Mouse (Mus musculus) left cerebral cortex, adult 18-20 months (tissue): ENCODE data around the gene C1qb. TPM values are rescaled to one million over a fixed set of nuclear protein-coding genes. Genes with fewer than 3 reads are reported as not detected.

Experiments
- DNase-seq, 2 experiments: peaks; one replicate each; pipeline ENCODE4 v3.0.0; 2021 to 2022; ENCODE audit warnings: low spot score in 2 of 2, mixed read lengths in 1 of 2
- total RNA-seq, 2 experiments: library from RNA; stranded (reverse); gene quantifications; 2 replicates each; pipeline ENCODE4 v1.2.3; 2021

Gene C1qb
- total RNA-seq, 2 experiments from 2014 or later = 53.1 to 57.5 TPM

DNA sequence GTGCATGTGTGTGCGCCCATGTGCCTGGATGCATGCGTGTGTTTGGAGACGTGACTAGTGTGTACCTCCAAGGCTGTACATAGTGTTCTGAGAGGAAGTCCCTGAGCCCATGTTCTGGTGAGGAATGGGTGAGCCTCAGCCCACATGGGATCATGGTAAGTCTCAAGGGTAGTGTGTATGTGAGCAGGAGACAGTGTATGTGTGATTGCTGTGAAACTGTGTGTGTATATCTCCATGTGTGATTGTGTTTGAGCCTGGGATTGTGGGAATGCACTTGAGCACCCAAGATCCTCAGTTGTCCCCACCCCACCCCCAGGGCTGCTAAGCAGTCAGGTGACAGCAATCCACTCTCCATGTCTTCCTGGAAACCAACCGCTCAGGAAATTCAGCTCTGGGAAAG lies 8.8 kb upstream of the C1qb start:
- no peak for DNase-seq

DNA sequence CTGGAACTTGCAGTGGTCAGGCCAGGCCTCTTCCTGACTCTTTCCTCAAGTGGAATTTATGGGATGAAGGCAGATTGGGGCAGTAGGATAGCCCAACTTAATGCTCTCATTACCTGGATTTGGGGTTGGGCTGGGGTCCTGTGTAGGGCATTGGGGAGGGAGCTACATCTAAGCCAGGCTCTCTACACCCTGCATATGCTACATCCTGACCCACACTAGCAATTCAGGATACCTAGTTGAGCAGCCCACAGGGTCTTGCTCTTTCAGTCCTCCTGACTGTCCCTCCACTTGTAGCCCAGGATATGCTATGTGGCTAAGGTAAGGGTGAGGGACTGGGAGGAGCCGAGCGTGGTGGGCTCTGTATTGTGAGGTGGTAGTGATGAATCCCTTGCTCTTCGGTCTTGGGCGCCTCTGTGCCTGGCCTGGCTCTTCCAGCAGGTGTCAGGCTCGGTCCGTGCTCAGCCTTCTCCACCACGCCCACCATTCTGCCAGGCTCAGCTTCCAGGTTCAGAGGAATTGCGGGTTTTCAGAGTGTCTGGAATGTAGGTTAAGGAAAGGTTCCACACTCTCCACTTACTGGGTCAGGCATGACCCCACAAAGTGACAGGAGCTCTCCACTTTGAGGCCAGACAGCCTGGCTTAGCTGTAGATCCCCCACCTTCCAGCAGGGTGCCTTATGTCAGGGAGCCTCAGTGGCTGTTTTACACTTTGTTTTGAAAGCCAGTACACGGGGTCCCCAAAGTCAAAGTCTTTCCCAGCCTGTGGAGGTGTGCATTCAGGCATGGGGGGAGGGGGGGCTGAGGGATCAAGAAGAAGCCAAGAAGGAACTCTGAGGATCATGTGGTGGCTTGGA lies 7.9 kb upstream of the C1qb start:
- DNase-seq = peak; percentile 60 to 72

DNA sequence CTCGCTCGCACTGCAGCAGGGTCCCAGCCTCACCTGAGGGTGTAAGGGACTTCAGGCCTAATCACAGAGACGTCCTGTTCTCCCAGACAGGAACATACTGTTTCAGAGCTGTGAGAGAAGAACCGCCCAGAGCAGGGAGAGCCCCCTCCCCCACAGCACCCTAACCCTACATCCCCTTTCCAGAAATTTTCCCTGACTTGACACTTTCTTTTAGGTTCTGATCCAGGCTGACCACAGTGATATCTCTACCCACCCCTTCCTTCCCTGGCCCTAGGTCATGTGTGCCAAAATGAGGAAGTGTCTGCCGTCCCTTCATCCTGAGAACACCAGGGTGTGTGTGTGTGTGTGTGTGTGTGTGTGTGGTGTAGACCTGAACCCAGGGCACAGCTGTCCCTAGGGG lies 6.8 kb upstream of the C1qb start, which contains the start of gene C1qc:
C1qc (minus strand) TSS at position 255 of the 400 bp plus-strand sequence.
- no peak for DNase-seq

DNA sequence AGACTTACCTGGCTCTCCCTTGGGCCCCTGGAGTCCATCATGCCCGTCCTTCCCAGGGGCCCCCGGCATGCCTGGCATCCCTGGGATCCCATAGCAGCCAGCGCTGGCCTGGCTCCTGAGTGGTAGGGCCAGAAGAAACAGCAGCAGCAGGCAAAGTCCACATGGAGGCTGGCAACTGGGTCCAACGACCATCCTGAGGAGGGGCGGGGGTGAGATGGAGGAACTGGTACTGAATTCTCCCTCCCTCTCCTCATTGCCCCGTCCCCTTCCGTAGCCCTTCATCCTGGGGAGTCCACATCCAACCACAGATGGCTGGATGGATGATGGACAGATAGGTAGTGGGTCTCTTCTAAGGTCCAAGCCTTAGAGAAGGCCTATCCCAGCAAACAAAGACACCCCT lies 6.4 kb upstream of the C1qb start:
- DNase-seq = no peak

DNA sequence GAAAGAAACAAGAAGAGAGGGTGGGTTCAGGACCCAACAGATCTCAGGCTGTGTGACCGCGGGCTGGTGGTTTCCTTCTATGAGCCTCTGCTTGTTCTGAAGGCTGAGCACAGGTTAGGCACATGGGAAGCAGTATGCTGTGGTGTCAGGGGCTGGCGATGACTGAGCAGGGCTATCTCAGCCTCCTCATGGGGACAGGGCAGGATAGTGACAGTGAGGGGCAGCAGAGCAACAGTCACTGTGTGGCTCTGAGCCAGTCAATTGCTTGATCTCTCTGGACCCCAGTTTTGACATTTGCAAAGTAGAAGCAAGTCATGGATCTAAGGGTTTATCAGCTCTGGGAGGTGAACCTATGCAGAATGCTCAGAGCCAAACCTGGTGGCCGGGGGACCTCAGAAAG lies 5.1 kb upstream of the C1qb start:
- no peak for DNase-seq

DNA sequence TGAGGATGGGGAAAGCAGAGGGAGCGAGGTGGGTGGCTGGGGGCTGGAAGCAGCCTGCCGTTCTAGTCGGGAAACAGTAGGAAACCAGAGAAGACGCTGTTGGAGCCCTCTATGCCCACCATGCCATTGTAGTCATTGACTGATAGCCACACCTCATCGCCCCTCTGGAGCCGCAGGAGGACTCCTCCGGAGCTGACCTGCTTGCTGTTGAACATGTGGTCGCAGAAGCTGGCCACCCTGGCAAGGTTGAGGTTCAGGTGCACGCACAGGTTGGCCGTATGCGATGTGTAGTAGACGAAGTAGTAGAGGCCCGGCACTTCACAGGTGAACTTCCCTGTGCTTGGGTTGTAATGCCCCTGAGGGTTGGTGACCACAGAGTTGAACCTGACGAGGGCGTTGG lies 4.0 kb upstream of the C1qb start:
- no peak for DNase-seq

DNA sequence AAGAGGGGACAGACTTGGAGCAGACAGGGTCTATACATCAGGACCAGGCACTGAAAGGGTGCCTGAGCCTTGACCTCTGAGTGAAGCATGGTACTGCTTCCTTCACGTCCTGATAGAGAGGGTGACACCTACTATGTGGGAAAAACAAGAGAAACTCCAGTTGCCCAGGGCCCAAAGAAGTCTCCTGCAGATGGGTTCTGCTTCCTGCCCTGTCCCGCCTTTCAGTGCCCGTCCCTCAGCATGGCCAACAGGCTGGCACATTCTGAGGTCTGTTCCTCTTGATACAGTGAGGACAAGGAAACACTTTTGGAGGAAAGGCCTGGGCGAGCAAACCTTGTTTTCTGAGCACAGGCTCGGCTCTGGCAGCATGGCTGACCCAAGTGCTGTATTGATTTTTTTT lies 1.7 kb upstream of the C1qb start:
- DNase-seq = no peak

DNA sequence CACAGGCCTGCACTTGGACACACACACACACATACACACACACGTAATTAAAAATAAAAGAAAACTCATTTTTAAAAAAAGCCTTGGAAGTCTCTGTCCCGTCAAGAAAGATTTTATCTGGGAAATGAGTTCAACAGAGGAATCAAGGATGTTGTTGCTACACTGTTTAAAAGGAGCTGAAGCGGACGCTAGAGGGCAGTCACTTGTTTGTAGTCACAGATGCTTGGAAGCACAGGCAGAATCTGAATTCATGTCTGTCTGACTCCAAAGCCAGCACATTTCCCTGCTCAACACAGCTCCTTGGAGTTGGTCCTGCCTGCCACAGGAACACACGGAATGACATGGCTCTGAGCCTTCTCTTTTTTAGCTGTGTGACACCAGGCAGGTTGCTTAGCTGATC lies 7.4 kb downstream of the C1qb start:
- peak; percentile 31 for DNase-seq

DNA sequence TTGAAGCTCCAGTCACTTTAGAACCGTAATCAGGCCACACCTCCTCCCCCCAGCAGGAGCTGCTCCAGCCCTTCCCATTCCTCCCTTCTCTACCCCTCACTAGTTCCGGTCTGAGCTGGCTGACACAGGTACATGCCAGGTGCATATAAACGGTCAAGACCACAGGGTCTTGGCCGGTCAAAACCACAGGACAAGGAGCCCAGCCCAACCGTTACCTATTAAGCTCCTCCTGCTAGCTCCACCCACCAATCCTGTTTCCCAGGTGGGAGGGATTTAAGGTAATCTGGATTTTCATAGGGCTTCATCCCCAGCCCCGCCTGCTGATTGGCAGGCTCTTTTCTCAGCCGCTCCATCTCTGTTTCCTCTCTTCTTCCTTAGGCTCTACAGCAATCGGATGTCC lies 7.8 kb downstream of the C1qb start:
- DNase-seq = no peak

DNA sequence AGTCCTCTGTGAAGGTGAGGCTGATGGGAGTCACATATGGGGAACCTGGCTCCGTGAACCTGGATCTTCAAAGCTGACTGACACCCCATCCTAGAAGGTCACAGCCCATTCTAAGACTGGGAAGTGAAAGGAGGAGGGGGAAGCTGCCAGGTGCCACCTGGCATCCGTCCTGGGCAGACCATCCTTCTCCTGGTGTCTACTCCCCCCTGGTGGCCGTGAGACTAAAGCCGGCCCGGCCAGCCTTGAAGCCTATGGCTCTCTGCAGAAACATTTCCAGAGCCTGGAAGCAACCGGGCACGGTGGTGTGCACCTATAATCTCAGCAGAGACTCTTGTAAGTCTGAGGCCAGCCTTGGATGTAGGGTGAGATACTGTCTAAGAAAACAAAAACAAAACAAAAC lies 9.0 kb downstream of the C1qb start:
- peak; percentile 46 to 60 for DNase-seq

DNA sequence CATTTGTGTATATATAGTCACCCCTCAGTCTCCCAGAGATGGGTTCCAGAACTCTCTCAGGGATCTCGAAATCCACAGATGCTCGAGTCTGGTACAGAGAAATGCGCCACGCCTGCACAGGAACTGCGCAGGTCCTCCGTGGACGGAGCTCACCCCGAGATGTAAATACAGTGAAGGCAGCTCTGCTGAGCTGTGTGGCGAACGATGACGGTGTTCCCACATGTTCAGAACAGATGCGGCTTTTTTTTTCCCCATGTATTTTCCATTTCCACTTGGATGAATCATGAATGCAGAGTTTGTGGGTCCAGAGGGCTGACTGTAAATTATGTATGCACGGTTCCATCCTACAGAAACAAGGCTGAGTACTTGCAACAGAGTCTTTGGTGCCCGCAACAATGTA lies 11.0 kb downstream of the C1qb start:
- peak; percentile 16 to 17 for DNase-seq

DNA sequence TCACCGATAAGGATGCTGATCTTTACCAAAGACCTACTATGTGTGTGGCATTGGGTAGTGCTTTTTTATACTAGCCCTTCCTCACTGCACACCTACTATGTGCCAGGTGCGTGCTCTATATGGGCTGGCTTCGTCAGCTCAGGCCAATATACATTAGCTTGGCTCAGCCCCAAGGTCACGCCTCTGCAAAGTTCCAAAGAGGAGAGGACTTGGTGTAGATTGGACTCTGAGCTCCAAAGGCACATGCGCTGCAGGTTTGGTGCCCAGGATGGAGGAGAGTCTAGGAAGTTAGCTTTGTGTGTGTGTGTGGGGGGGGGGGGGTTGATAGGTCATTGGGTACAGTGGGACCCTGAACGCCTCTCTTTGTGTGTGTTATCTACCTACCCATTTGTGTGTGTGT lies 17.6 kb downstream of the C1qb start:
- DNase-seq = no peak

DNA sequence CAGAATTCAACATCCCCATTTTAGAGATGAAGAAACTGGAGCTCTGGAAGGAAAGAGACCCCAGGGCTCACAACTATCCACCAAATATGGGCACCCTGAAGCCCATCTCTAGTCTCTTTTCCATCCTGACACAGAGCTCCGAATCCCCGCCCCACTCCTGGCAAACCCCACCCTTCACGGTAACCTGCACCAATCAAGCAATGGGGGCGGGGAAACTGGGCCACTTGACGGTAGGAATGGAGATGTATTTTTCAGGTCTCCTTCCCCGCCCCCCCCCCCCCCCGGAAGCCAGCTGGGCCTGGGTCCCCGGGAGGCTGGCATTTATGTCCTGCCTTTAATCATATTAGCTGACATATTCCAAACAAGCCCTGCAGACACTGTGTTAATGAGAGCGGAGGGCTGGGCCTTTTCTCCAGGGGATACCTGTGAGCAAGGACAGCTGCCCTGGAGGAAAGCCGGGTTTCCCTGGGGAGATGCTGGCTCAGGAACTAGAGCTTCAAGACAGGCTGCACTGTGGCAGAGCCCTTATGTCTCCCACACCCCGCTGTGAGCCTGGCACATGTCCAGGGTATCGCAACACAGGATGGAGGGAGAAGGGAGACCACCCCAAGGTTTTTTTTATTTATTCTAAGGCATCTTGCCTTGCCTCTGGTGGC lies 18.2 kb downstream of the C1qb start:
- no peak for DNase-seq

DNA sequence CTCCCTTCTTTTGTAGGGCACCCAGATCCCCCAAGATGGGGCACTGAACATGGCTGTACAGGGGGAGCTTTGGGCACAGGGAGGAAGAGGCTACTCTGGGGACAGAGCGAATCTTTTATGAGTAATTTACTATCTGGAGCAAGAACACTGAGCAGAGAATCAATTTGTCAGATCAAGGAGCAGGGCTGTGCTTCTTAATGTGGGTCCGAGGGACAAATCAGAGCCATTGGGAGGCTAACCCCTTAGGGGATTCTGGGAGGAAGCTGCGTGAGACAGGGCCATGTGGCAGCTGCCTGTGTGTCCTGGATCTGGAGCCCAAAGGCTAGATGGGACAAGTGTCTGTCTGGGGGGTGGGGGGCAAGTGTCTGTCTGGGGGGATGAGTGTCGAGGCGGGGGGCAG lies 20.5 kb downstream of the C1qb start:
- no peak for DNase-seq

DNA sequence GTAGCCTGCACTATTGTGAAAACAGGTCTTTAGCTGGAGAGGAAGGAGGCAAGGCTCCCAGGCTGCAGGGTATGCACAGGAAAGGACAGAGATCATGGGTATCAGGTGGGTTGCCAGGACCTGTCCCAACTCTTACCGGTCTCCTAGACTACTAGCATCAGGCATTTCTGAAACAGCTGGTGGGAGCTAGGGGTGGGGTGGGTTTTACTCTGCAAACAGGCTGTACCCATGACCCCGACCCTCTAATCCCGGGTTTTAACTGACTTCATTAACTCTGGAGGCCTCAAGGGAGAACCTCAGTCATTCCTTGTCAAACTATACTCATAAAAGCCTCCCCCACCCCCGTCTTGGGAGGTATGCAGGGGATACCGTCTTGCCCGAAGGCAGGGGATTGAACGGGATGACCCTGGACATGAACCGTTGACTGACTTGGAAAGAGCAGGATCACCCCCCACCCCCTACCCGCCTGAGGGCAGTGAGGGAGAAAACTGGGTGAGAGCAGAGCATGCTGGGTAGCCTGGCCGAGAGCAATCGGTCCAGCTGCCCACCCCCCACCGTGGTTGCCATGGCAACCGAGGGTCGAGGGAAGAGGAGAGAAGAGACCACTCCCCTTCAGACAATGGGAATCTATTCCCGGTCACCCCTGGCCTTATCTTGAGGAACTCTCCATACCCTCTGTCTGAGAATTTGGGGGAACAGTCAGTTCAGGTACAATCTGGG lies 21.1 kb downstream of the C1qb start:
- no peak for DNase-seq

DNA sequence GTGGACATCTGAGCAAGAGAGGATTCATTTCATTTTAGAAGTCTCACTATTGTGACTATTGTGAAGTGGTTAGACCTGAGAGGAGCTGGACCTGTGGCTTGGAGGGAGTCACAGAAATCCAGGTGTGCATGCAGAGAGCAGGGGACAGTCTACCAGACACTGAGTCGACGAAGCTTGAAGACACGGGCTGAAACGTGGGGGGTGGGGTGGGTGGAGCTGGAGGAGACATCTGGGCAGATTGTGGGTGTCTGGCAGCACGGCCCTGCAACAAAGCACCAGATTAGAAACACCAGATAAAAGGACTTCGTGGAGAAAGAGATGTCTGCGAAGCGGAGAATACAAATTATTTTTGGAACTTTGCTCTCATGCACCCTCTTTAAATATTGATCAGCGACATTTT lies 22.5 kb downstream of the C1qb start:
- no peak for DNase-seq

DNA sequence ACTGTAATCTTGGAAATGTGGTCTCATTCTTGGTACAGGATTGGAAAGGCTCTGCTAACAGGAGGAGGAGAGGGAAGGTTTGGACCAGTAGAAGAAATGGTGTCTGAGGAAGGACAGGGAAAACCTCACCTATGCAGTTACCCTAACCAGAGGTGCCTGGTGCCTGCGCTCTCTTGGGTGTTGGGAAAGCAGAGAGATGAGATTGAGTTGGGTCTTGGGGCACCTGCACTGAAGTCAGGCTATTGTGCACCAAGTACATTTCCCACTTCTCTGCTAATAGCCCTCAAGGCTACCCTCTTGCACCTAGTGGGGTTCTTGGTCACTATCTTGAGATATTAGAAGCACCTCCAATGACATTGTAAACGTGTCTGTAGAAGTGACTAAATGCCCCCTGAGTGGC lies 23.6 kb downstream of the C1qb start:
- DNase-seq = no peak

DNA sequence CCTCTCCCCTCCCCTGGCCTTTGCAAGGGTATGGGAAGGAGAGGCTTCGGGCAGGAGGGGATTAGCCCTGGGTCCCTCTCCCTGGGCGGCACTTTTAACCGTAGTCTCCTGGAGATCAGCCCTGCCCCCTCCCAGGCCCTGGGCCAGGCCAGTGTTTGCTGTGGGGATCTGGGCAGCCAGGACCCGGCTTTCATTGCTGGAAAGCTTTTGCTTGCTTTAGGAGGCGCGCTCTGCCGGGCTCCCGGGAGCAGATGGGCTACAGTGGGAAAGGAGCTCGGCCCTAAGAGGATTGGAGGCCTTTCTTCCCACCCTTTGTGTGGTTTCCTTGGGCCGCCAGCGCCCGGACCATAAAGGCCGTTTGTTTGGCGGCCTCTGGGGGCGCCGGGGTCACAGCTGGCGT lies 24.2 kb downstream of the C1qb start:
- no peak for DNase-seq

DNA sequence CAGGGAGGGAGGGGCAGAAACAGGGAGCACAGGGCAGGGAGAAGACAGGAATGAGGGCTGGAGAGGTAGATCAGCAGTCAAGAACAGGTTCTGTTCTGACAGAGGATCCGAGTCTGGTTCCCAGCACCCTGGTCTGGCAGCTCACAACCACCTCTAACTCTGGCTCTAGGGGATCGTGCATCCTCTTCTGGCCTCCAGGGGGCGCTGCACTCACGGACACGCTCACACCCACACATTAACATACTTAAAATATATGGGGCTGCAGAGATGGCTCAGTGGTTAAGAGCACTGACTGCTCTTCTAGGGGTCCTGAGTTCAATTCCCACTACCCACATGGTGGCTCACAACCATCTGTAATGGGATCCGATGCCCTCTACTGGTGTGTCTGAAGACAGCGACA lies 26.0 kb downstream of the C1qb start:
- no peak for DNase-seq

DNA sequence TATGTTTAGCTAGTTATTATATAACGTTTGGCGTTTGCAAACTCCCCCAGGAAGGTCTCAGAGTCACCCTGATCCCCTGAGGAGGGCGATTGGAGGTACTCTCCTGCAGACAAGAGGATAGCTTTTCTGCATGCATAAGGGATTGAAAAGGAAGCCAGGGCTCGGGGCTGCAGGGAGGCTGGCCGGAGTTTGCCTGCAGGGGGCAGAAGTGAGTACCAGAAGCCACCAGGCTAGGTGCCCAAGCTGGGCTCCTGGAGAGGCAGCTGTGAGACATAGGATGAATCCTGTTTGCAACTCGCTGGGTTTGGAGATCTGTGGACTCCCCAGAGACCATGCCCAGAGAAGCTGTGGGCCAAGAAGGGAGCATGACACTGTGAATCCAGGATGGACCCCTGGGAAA lies 30.9 kb downstream of the C1qb start:
- peak; percentile 32 to 58 for DNase-seq

DNA sequence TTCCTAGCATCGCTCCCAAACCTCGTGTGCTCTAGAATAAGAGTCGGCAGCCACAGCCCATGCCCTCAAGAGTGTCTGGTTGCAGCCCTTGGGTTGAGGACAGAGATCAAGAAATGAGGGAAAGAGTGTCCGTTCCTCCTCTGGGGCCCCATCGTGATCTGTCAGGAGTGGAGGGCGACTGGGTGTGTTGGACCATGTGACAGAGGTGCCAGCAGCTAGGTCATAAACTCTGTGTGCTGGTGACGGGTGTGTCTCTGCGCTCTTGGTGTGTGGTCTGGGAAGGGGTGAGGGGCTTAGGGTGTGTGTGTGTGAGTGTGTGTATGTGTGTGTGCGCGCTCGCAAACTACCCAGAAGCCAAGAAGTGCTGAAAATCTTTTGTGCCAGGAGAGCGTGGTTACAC lies 33.0 kb downstream of the C1qb start:
- no peak for DNase-seq

DNA sequence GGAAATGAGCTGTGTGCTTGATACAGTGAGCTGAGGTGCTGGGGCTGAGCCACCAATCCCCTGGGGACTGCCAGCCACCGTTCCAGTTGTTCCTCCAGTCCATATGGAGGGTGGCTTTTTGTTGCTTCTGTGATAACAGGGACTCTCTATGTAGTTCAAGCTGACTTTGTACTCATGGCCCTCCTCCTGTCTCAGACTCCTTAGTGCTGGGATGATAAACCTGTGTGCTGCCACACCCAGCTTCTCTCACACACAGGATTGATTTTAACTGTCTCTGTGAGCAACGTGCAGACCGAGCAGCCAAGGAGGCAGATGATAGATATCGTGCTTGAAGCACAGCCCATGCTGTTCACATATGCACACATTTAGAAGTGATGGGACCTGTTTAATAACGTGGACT lies 33.9 kb downstream of the C1qb start:
- DNase-seq = no peak
